Mouse (Mus musculus): ENCODE measurements around the gene Alx3.

The Alx3 gene

DNA sequence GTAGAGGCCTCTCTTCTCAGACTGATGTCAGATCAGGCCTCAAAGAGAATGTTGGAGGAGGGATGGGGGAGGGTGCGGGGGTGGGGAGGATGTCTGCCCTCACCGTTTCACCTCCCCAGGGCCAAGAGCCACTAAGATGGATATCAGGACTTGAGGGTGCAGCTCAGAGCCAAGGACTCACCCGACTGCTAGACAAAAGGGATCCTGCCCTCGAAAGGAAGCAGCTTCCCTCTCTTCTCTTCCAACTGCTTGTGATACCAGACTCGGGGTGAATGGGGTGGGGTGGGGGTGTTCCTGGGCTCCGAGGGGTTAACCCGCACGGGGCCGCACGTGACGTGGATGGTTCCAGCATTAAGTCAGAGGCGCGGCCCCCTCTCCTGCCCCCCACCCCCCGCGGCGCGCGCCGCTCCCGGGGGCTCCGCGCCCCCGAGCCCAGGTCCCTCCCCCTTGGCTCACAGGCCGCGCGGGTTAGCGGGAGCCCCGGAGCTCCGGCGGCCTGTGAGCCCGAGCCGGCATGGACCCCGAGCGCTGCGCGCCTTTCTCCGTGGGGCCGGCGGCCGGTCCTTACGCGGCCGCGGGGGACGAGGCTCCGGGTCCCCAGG is at the start of gene Alx3:
Gene Alx3 (plus strand): TSS at position 370 of the 602 bp plus-strand sequence.
- no peak for DNase-seq

DNA sequence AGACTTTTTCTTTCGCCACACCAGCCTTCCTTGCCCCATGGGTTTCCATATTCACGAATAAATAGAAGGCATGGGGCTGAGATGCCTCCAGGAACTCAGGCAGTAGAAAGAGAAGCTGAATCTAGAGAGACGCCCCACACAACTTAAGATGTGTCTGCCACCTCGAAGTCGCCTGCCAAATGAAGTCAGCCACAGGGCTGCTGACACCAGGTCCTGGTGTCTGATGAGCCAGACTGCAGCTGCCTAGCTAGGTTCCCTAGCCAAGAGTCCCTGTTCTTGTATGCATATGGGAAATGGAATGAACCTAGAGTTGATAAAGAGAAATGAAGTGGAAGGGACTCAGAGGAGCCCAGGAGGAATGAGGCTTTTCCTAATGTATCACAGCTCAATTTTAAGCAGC is 49.6 kb upstream of the Alx3 start:
- no peak for DNase-seq

DNA sequence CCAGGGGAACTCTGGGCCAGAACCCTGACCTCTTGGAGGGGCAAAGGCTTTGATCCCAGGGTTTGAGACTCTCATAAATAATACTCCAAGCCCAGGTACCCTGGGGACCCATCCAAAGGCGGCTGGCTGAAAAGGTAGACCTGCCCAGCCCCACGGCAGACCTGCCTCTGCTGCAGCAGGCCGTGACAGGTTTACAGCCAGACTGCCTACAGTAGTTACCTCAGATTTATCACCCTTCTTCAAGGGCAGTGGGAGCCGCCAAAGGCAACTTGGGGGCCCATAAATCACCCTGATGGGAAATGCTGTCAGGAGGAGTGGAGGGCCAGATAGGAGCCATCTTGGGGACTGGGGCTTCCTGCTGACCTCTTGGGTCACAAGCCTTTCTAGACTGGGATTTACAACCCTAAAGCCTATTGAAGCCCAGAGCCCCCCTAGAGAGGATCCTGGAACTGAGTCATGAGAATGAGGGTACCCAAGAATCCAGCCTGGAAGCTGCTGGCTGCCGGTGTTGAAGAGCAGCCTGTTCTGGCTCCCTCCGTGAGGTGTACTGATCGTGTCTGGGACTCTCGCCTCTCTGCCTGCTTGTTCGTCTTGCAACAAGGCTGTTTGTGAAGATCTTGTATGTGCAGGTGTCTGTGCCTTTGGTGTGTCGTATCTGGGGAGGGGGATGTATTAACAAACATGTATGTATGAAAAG is 49.0 kb upstream of the Alx3 start:
- DNase-seq, result no peak

DNA sequence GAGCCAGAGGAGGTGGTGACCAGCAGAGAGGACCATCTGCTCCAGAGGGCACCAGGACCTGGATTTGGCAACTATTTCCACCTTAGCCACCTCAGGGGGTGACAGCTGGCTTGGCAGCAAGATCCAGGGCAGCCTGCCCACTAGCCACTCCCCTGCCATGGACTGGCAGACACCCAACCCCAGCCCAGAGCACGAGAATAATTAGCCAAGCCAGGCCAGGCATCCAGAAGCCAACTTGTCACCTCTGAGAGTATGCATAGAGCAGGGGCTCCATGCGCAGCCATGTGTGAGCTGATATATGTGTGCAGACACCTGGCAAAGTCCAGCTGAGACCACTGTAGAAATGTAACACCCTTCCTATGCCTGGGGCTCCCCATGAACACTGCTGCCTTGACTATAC is 47.9 kb upstream of the Alx3 start:
- DNase-seq, result peak; percentile 74

DNA sequence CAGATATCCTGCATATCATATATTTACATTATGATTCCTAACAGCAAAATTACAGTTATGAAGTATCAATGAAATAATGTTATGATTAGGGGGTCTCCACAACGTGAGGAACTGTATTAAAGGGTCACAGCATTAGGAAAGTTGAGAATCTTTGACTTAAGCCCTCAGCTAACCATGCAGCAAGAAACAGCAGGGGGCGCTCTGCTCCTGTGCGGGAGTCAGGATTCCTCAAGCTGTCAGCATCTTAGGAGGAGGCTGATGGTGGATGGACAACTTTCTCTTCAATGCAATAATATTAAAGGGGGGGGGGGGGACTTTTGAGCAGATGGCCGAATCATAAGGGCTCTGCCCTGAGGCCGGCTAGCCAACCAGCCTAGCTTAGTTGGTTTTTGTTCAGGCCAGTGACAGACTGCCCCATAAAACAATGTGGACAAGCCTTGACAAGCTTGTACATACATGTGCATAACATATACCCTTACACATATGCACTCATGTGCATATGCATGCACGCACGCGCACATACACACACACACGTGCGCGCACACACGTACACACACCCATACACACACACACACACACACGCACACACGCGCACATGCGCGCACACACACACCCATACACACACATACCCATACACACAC is 44.3 kb upstream of the Alx3 start:
- peak; percentile 70 for DNase-seq

DNA sequence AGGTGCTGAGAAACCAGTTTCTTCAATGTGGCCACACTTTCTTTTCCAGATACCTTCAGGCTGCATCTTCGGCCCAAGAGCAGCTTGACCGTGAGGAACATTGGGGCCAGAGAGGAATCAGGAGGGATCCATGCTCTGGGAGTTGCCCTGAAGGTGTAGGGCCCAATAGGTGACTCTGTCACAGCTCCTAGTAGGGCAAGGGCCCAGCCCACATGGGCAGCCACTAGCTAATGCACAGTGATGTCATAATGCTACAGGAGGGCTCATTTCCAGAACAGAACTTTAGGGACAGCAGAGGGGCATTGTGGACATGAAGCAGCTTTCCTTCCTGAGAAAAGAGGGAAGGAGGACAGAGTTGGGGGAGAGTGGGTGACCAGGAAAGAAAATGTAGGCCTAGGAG is 40.0 kb upstream of the Alx3 start, which contains the start of gene Ubl4b:
Gene Ubl4b (minus strand): TSS at position 232 of the 400 bp plus-strand sequence.
- no peak for DNase-seq

DNA sequence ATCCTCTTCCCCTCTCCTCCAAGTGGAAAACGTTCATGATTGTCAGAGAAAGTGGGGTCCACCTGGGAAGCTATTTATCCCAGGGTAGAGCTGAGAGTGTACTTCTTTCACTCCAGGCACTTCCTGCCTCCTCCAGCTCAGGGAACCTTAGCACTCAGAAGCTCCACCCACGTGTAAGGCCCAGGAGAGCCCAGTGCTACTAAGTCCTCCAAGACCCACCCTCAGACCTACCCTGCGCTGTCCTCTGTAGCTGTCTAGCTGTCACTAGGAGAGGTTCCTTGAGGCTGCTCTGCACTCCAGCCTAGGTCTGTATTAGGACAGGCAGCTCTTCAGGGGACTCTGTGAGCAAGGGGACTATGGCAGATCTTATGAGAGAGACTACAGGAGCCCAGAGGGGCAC is 36.1 kb upstream of the Alx3 start:
- DNase-seq, result no peak

DNA sequence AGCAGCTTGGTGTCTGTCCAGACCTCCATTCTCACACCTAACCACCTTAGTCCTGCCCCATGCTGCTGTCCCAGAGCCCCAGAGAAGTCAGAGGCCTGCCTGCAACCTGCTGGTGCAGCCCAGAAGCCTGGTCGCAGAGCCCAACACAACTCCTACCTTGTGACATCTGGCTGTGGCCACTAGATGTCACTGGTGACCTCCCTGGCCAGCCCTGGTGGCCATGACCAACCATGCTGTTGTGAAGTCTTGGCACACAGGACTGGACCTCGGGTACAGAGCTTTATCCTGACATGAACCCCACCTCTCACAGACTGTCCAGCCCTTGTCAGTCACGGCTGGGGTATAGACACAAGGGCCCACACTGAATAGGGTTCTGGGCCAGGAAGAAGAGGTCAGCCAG is 35.6 kb upstream of the Alx3 start:
- DNase-seq, result peak; percentile 73

DNA sequence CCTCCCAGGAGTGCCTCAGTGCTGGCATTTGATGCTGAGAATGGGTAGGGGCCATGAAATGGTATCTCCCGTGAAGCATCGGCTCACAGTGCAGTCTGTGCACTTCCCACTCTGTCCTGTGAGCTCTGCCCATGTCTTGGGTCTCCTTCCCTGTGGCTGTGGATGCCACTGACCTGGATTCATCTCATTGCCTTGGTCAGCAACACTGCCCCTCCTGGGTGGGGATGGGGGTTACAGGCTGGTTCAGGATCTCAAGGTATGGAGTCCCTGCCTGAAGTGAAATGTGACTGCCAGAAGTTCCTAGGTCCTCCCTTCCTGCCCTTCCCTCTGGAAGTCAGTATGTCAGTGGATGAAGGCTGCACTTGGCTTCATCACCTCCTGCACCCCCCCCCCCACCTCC is 32.7 kb upstream of the Alx3 start:
- no peak for DNase-seq

DNA sequence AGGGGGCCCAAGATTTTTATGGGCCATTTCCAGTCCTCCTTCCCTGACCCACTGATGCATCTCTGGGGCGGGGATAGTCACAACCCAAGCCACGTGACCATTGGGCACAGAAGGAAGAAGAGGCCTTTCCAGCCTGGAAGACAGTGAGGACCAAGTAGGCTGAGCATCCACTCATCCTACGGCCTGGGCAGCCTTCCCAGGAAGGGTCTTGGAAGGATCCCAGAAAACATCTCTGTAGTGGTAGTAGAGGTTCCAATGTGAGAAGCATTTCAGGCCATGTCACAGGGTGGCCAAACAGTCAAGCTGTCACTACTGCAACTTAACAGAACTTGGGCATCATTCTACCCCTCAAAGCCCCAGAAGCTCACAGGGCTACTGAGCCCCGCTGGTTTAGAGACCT is 32.2 kb upstream of the Alx3 start:
- DNase-seq, result no peak

DNA sequence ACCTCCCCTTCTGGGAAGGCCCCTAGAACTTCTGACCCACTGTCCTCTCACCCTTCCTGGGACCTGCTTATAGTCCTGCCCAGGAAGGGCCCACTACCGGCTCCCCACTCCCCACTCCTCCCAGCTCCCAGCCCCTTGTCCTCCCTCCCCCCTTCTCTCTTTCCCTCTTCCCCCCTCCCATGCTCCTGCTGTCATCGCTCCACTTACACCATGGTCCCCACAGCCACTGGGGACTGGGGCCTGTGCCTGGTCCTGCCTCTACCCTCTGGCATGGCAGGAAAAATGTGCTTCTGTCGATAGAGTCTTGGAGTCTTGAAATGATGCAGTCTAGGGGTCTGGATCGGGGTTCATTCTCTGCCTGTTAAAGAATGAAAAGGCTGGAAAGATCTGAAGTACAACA is 31.0 kb upstream of the Alx3 start:
- DNase-seq, result no peak

DNA sequence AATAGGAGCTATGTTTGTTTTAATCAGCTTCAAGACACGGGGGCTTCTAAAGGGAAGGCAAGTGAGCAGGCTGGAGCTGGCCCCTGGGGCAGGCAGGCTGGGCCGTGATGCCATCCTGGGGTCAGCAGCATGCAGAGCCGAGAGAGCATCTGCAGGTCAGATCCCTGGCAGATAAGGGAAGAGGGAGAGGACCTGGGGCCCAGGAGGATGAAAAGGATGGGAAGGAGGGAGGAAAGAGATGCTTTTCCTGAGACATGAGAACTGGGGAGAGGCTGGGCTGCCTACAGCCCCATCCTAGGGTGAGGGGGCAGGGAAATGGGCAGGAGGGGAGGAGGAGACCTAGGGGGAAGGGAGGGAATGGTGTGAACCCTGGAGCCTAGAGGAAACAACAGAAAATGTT is 29.5 kb upstream of the Alx3 start:
- DNase-seq, result no peak

DNA sequence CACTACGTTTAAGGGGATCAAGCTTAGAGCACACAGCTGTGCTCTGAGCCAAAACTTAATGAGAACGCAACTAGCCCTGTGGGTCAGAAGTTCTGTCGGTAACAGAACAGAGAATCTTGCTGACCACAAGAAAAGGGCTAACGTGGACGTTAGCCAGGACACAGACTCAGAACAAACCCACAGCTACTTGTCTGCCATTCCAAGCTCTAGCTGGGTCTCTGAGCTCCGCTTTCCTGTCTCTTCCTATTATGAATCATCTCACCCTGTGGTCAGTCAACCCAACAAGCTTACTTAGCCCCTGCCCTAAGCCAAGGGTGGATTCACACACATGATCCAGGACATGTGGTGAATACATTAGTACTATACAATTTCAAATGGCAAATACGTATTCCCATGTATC is 27.1 kb upstream of the Alx3 start:
- no peak for DNase-seq

DNA sequence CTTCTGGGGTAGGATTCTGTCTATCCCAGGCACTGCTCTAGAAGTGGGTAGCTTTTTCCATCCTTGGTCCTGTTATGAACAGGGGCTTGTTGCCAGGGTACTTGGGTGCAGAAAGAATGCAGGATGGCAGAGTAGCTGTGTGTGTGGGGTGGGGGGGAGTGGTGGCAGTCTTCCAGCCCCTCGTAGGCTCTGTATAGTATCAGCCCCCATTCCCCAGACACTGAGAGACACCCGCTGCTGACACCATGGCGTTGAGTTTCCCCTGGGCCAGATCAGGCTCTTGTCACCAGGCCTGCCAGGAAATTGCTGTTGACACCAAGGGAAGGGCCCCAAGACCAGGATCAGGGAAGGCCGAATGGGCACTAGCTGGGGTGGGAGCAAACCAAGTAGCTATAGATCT is 26.1 kb upstream of the Alx3 start:
- DNase-seq, result no peak

DNA sequence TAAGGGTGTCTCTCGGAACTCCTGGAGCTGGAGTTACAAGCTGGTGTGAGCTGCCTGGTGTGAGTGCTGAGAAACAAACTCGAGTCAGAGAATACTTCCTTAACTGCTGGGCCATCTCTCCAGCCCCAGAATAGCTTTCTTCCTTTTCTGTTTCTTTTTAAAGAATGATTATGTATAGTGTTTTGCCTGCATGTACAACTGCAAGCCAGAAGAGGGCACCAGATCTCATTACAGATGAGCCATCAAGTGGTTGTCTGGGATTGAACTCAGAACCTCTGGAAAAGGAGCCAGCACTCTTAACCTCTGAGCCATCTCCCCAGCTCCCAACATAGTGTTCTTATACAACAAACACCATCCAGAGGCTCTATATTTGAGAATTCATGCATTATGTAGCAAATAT is 23.6 kb upstream of the Alx3 start:
- DNase-seq, result no peak

DNA sequence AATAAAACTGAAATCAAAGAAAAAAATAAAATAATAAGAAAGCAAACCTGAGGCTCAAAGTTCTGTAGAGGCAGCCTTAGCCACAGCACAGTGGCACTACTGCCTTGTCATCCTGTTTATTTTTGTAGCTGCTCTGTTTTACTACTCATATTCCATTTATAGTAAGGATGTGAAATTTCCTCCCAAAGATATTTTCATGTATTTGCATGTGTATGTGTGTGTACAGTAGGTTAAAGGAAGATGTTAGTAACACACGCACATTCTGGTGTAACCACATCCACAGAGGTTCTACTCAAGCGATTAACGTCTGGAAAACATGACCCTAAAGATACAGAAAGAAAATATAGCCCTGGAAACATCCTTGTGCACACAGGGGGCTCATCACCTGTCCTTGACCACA is 18.0 kb upstream of the Alx3 start:
- no peak for DNase-seq

DNA sequence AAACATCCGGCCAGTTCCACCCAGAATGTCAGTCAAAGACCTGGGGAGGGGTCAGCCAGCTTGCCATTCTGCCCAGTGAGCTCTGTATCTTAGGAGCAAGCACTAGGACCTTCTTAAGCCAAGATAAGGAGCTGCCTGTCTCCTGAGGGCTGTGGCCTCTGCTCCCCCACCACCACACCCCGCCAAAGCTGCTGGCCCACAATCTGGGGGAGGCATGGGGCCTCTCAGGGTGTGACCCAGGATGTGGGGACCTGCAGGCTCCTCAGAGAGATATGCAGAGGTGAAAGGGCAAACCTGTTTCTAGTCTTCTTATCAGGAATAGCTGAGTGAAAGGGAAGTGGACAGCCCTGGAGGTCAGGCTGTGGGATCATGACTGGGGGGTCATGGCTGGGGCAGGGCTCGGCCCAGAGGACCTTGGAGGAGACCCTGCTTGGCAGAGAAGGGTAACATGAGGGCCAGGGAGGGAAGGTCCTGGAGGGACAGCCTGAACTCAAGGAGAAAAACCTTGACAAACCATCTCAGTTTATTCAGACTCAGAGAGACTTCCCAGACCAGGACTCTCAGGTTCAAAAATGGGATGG is 16.9 kb upstream of the Alx3 start:
- DNase-seq, result no peak

DNA sequence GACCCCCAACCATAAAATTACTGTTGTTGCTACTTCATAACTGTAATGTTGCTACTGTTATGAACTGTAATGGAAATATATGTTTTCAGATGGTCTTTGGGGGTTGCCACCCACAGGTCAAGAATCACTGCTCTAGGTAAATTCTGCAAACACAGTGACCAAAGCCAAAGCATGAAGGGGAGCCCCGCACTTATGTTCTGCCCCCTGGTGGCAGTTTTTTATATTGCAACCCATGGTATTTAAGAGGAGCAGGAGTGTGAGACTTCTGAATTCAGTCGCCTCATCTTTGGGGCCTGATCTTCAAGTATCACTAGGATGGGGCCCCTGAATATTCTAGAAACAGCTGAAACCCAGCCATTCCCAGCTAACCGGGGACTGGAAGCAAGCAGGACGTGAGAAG is 15.4 kb upstream of the Alx3 start:
- DNase-seq, result peak; percentile 59

DNA sequence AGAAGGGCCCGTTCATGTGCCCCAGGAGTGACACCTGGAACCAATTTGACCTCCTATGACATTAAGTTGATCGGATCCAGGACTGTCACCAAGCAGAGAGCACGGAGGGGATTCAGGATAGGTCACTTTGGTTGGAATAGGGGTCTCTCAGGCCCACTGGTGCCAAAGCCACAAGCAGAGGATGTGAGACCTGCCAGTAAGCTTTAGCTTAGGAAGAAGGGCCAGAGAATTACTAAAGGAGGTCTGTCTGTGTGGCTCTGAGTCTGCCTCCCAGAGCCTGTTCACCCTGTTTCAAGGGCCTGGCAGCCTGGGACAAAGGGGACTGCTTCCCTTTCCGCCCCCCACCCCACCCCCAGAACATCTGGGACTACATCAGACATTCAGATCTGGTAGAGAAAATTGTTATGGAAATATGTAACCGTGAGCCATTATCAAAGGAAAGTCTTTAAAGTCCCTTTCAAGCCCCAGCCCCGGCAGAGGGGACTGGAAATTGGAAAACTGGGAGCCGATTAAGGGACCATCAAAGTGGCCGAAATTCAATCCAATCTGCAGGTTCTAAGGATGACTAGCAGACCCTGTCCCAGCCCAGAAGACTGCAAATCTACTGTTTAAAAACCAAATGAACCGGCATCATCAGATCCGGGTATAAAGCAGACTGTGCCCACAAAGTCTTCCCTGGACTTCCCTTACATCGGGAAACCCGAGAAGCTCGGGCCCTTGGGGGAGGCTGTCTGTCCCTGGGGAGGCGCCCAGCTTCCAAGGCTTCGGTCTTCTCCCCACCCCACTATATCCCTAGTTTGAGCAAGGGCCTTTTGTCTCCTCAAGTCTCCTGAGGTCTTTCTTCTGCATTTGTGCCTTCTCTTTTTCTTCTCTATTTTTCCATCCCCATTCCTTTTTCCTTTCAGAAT is 13.5 kb upstream of the Alx3 start:
- no peak for DNase-seq

DNA sequence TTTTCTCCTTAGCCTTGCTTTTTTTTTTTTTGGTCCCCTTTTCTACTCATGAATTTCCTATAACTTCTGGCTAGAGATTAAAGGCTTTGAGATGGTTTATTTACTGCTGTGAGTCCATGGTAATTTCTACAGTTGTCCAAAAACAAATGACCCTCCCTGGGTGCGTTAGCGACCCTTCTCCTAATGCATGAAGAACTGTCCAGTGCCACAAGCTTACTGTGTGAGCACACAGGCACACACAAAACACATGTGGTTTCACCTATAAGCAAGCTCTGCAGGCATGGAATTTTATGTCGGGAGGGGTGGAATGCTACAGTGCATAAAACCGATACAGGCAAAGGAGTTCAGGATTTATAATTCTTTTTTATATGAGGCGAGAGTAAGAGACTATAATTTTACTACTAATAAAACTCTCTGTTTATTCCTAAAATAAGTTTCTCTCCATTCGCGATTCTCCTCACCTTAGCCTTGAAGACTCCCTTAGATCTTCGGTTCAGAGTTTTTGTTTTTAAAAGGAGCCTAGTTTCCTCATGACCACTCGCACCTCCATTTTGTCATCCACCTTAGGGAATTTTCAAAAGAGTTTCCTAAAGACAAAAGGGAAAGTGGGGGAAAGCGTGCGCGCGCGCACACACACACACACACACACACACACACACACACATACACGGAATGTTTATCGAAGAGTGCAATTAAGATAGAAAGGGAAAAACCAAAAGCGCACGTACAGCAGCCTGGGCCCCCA is 12.5 kb upstream of the Alx3 start:
- DNase-seq, result no peak

DNA sequence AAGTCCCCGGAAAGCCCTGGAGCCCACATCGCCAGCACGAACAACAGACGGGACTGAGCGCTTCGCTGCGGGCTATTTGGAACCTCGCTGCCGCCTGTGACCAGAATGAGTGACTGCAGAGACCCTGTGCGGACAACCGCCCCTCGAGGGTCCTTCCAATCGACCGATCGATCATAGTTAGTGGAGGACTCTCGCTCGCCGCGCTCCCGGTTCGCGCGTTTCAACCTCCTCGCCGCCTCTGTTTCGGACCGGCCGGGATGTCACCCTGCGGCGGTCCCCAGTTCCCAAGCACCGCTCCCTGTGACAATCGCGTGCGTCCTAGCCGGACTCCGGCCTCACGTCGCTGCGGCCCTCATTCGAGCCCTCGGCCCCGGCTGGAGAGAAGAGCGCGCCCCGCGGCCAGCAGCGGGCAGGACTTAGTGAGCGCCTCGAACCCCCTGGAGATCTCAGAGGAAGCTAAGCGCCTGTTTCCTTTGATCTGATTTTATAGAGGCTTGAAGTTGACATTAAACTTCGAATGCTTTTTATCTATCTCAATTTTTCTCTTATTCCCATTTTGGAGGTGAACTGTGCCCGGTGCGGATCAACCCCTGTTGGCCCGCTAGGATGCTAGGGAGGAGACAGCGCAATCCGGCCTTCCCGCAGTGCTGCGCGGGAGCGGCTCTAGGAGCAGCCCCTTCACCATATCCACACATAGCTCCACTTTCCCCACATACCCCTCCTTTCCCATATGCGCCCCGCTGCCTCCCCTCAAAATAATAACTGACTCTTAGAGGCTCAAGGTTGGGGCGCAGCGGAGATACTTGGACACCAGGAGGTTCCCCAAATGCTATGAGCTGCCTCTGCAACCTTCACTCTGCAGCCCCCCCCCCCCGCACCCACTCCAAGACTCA is 11.7 kb upstream of the Alx3 start:
- peak; percentile 23 for DNase-seq
